Mouse (Mus musculus) CH12.LX (cell line): ENCODE results near the gene Paox. TPM values are rescaled to one million over a fixed set of nuclear protein-coding genes. Genes with fewer than 3 reads are reported as not detected.

ENCODE experiments used
- DNase-seq: peaks from one replicate; pipeline ENCODE4 v3.0.0-alpha.2; 2013; ENCODE audit errors: extremely low read depth
- H3K27ac ChIP-seq: 2 replicates; pipeline ENCODE4 v1.5.1; 2012; ENCODE audit warnings: low read depth, mild to moderate bottlenecking, control low read depth, moderate library complexity; ENCODE audit not compliant: insufficient read depth
- H3K27me3 ChIP-seq: replicated peaks from 2 replicates; pipeline ENCODE3; 2012; ENCODE audit warnings: inconsistent platforms
- H3K36me3 ChIP-seq, 2 experiments: replicated peaks in 1 of 2; 2 replicates each; pipeline versions ENCODE3 to v1.6.1; 2012; ENCODE audit warnings: inconsistent platforms in 1 of 2, low read length in 1 of 2, mild to moderate bottlenecking in 1 of 2, mixed read lengths in 1 of 2, moderate library complexity in 1 of 2; ENCODE audit not compliant: control insufficient read depth in 1 of 2, insufficient read depth in 1 of 2
- H3K4me1 ChIP-seq, 2 experiments: 2 replicates each; pipeline ENCODE4 v1.6.1; 2012; ENCODE audit warnings: inconsistent platforms in 1 of 2, moderate library complexity in 1 of 2; ENCODE audit not compliant: insufficient read depth in 2 of 2, control insufficient read depth in 1 of 2
- H3K4me2 ChIP-seq: 2 replicates; pipeline ENCODE4 v1.6.1; 2012; ENCODE audit warnings: low read depth, mild to moderate bottlenecking, control low read depth; ENCODE audit not compliant: poor library complexity, insufficient read depth, severe bottlenecking
- H3K4me3 ChIP-seq, 3 experiments: fragments of 150-350 bp in 1 of 3; sonication (generic) in 1 of 3; replicated peaks in 1 of 3; 2 replicates each; pipeline versions ENCODE3 to v1.5.1; 2011 to 2012; ENCODE audit warnings: low read depth in 2 of 3, low read length in 2 of 3, mild to moderate bottlenecking in 2 of 3, moderate library complexity in 2 of 3, control low read depth in 1 of 3, improper control_type of control experiment in 1 of 3, inconsistent platforms in 1 of 3, mixed read lengths in 1 of 3; ENCODE audit not compliant: poor library complexity in 1 of 3
- H3K79me2 ChIP-seq: replicated peaks from 2 replicates; pipeline ENCODE4 v1.6.1; 2012; ENCODE audit warnings: mild to moderate bottlenecking, moderate library complexity; ENCODE audit not compliant: control insufficient read depth, poor library complexity, insufficient read depth, severe bottlenecking; ENCODE audit errors: extremely low read depth
- H3K9ac ChIP-seq: 2 replicates; pipeline ENCODE4 v1.6.1; 2012; ENCODE audit warnings: low read depth, mild to moderate bottlenecking, control low read depth, moderate library complexity; ENCODE audit not compliant: insufficient read depth
- H3K9me3 ChIP-seq: replicated peaks from 2 replicates; pipeline ENCODE3; 2012; ENCODE audit warnings: low read length, inconsistent platforms, mixed read lengths
- BHLHE40 ChIP-seq: IDR thresholded peaks from 2 replicates; pipeline ENCODE4 v1.6.1; 2011; ENCODE audit warnings: mild to moderate bottlenecking, low read depth, low read length, improper control_type of control experiment
- CHD2 ChIP-seq: IDR thresholded peaks from 2 replicates; pipeline ENCODE4 v1.6.1; 2011; ENCODE audit warnings: low read length, improper control_type of control experiment
- E2F4 ChIP-seq: IDR thresholded peaks from 2 replicates; pipeline ENCODE4 v1.6.1; 2011; ENCODE audit warnings: low read depth, low read length, improper control_type of control experiment; ENCODE audit not compliant: insufficient replicate concordance
- IRF4 ChIP-seq: IDR thresholded peaks from 2 replicates; pipeline ENCODE4 v1.6.1; 2014; ENCODE audit warnings: low read depth, mild to moderate bottlenecking, inconsistent platforms, low read length, improper control_type of control experiment
- JUN ChIP-seq: IDR thresholded peaks from 2 replicates; pipeline ENCODE4 v1.6.1; 2011; ENCODE audit warnings: low read depth, mild to moderate bottlenecking, low read length, improper control_type of control experiment, moderate library complexity; ENCODE audit not compliant: insufficient read depth
- KAT2A ChIP-seq: IDR thresholded peaks from 2 replicates; pipeline ENCODE4 v1.6.1; 2012; ENCODE audit warnings: low read length, improper control_type of control experiment, inconsistent platforms; ENCODE audit not compliant: insufficient replicate concordance
- MAFK ChIP-seq: IDR thresholded peaks from 2 replicates; pipeline ENCODE4 v1.6.1; 2011; ENCODE audit warnings: low read length, improper control_type of control experiment; ENCODE audit not compliant: insufficient replicate concordance
- MEF2A ChIP-seq: IDR thresholded peaks from 2 replicates; pipeline ENCODE4 v1.6.1; 2014; ENCODE audit warnings: low read depth, mild to moderate bottlenecking, inconsistent platforms, low read length, improper control_type of control experiment, borderline replicate concordance
- MXI1 ChIP-seq: IDR thresholded peaks from 2 replicates; pipeline ENCODE4 v1.6.1; 2011; ENCODE audit warnings: mild to moderate bottlenecking, low read depth, low read length, improper control_type of control experiment
- NRF1 ChIP-seq: IDR thresholded peaks from 2 replicates; pipeline ENCODE4 v1.6.1; 2014; ENCODE audit warnings: low read depth, mild to moderate bottlenecking, inconsistent platforms, low read length, improper control_type of control experiment, moderate library complexity
- PAX5 ChIP-seq: IDR thresholded peaks from 2 replicates; pipeline ENCODE4 v1.6.1; 2012; ENCODE audit warnings: low read length, inconsistent platforms, mixed read lengths
- POLR2A ChIP-seq: IDR thresholded peaks from 2 replicates; pipeline ENCODE4 v1.6.1; 2011; ENCODE audit warnings: low read depth, mild to moderate bottlenecking, improper control_type of control experiment, low read length
- RAD21 ChIP-seq: IDR thresholded peaks from 2 replicates; pipeline ENCODE4 v1.6.1; 2011; ENCODE audit warnings: low read depth, mild to moderate bottlenecking, low read length, improper control_type of control experiment, moderate library complexity
- RCOR1 ChIP-seq: conservative IDR thresholded peaks from 2 replicates; pipeline ENCODE4 v1.6.1; 2012; ENCODE audit warnings: low read depth, mild to moderate bottlenecking, inconsistent platforms, low read length, improper control_type of control experiment
- SIN3A ChIP-seq: IDR thresholded peaks from 2 replicates; pipeline ENCODE4 v1.6.1; 2012; ENCODE audit warnings: low read length, improper control_type of control experiment, inconsistent platforms
- TBP ChIP-seq: conservative IDR thresholded peaks from 2 replicates; pipeline ENCODE4 v1.6.1; 2011; ENCODE audit warnings: low read depth, low read length, improper control_type of control experiment
- USF1 ChIP-seq: IDR thresholded peaks from 2 replicates; pipeline ENCODE4 v1.6.1; 2014; ENCODE audit warnings: low read depth, mild to moderate bottlenecking, inconsistent platforms, low read length, improper control_type of control experiment
- ZMIZ1 ChIP-seq: IDR thresholded peaks from 2 replicates; pipeline ENCODE4 v1.6.1; 2012; ENCODE audit warnings: low read depth, mild to moderate bottlenecking, inconsistent platforms, low read length, improper control_type of control experiment
- ZNF384 ChIP-seq: IDR thresholded peaks from 2 replicates; pipeline ENCODE4 v1.6.1; 2012; ENCODE audit warnings: low read depth, low read length, improper control_type of control experiment, inconsistent platforms
- dilution Hi-C: fragments of 300-500 bp; cut with MboI; formaldehyde crosslinking; loops from 2 replicates; pipeline ENCODE4 v1.14.3; 2020; ENCODE audit warnings: low sequenced_read_pairs; ENCODE audit not compliant: extremely low pct_unique_long_range_greater_than_20kb, extremely low pct_ligation_motif_present
- in situ Hi-C: fragments of 300-500 bp; cut with MboI; formaldehyde crosslinking; loops from 3 replicates; pipeline ENCODE4 v1.14.3; 2019; ENCODE audit warnings: low sequenced_read_pairs, low pct_ligation_motif_present, low pct_unique_long_range_greater_than_20kb, mixed read lengths
- polyA plus RNA-seq: library from polyadenylated mRNA; unstranded; fragments of >175 nt; gene quantifications from 2 replicates; pipeline ENCODE4 v1.2.1, GENCODE M21; 2012; ENCODE audit warnings: low read depth; ENCODE audit not compliant: insufficient read length
- total RNA-seq, 2 experiments: library from RNA; depleted of rRNA; stranded (reverse); fragments of 300-350 nt in 1 of 2; fragments of >200 nt in 1 of 2; gene quantifications; 2 replicates each; pipeline ENCODE4 v1.2.3; 2012 to 2014

Paox gene
- total RNA-seq (2012; rRNA removed) (40.0 and 42.3 TPM in 2 replicates), total RNA-seq (2014; rRNA removed) (34.5 and 36.6 TPM in 2 replicates), polyA plus RNA-seq (30.4 and 39.7 TPM in 2 replicates)

- peaks cover 16 to 33% of the 10 kb centered on the region in 2 experiments for H3K36me3 ChIP-seq
- in situ Hi-C loops (no loop called here), dilution Hi-C loops (no loop called here)
- peak within 1 kb of the TSS; percentile 73 to 97 (median 83) for H3K4me3 ChIP-seq
- peak within 1 kb of the TSS; percentile 84 for H3K27ac ChIP-seq
- peak within 1 kb of the TSS; percentile 83 for H3K4me2 ChIP-seq
- peaks cover 7 to 41% of the 10 kb centered on the region in 2 experiments; a peak in 3 of 4 replicates for H3K4me1 ChIP-seq
- no peaks in the 10 kb centered on the region for H3K9me3 ChIP-seq
- H3K79me2 ChIP-seq, result peaks cover 2% of the 10 kb centered on the region
- DNase-seq, result no peak
- TF ChIP-seq SIN3A (peak; percentile 62; the same call in 1 of the 2 replicates), MAFK (no peak)
- H3K9ac ChIP-seq, result peak within 1 kb of the TSS; percentile 96
- H3K27me3 ChIP-seq, result no peaks in the 10 kb centered on the region
Measured at GRCm38 (mm10) chr7:140115583-140116328, at the start of gene Paox. Gene Paox, plus strand, starts transcription at chr7:140115799.

- peaks cover 2% of the 10 kb centered on the region for H3K9me3 ChIP-seq
- no peak overlapping the region for H3K27ac ChIP-seq
- H3K36me3 ChIP-seq, result no peaks in the 10 kb centered on the region
- H3K27me3 ChIP-seq, result peaks cover 16% of the 10 kb centered on the region
- H3K9ac ChIP-seq, result no peak overlapping the region
- DNase-seq, result no peak
- dilution Hi-C loops (no loop called here), in situ Hi-C loops (loop anchor here (10.0 kb wide), 1 partner anchor 163 kb away; no protein-coding TSS in a partner anchor)
- no peak overlapping the region for H3K4me3 ChIP-seq
- peaks cover 4 to 13% of the 10 kb centered on the region in 2 experiments; a peak in 3 of 4 replicates for H3K4me1 ChIP-seq
- H3K4me2 ChIP-seq, result no peak overlapping the region
- TF ChIP-seq NRF1 (no peak), RAD21 (no peak), ZNF384 (no peak), RCOR1 (no peak), SIN3A (no peak), CHD2 (no peak), TBP (no peak), E2F4 (no peak), IRF4 (no peak), POLR2A (no peak), KAT2A (no peak), JUN (no peak), PAX5 (no peak), MXI1 (no peak), USF1 (no peak), BHLHE40 (no peak), MEF2A (no peak), ZMIZ1 (no peak)
- no peaks in the 10 kb centered on the region for H3K79me2 ChIP-seq
Measured at GRCm38 (mm10) chr7:140067397-140067796, 48.2 kb upstream of the Paox start.
